Comparison of ENCODE assay signal across 9 mouse cellular contexts in genomic region chr15:102421437-102421836, GRCm38 (mm10). TPM values are rescaled to one million over a fixed set of nuclear protein-coding genes. Genes with fewer than 3 reads are reported as not detected.
A peak's percentile ranks its signal among the peaks of the same experiment; 100 is the strongest.
DNase-seq lines count a peak whose midpoint lies in the region; ATAC-seq and TF ChIP-seq lines count a peak whose summit lies in the region.
"Had no signal": no experiment of that assay in that cellular context is flagged by ENCODE, and none has a peak within 500 bp of the region (broad histone marks: within the 10 kb centered on the region; RNA-seq: fewer than 3 reads in every experiment).

No protein-coding gene starts in this region.

- no peak overlapping the region for H3K27ac ChIP-seq in limb, embryonic 14.5 days (replicated peaks; ENCODE audit: low read depth, low read length)
- no peak overlapping the region for H3K27ac ChIP-seq in limb, embryonic 10.5 days
- H3K27ac ChIP-seq: liver, embryonic 15.5 days had no signal

- no peak for TF ChIP-seq POLR2A in limb, embryonic 14.5 days (IDR thresholded peaks at IDR 0.05; ENCODE audit: borderline replicate concordance, extremely low read depth, insufficient read depth, insufficient read length)

- H3K4me1 ChIP-seq in limb, embryonic 14.5 days (ENCODE audit: control insufficient read depth, insufficient read depth, low read length): no peaks in the 10 kb centered on the region
- no peaks in the 10 kb centered on the region for H3K4me1 ChIP-seq in limb, embryonic 10.5 days
- H3K4me1 ChIP-seq: liver, embryonic 15.5 days had no signal

- no peak overlapping the region for H3K4me2 ChIP-seq in limb, embryonic 14.5 days (replicated peaks; ENCODE audit: low read depth, low read length, severe bottlenecking)
- H3K4me2 ChIP-seq: liver, embryonic 15.5 days had no signal

- DNase-seq in embryo, embryonic 10 days (ENCODE audit: low spot score): peak; percentile 85
- no peak for DNase-seq in embryo, embryonic 9.5 days (ENCODE audit: extremely low spot score)
- peak; percentile 87 for DNase-seq in limb, embryonic 14.5 days (ENCODE audit: low spot score)
- no peak for DNase-seq in limb, embryonic 10.5 days (ENCODE audit: low spot score)
- peak; percentile 70 for DNase-seq in MEL-GATA-1-ER (ENCODE audit: extremely low read depth, low read depth)
- DNase-seq in forelimb bud, embryonic 11.5 days (ENCODE audit: low read depth, low spot score): peak; percentile 61
- DNase-seq in skeletal muscle tissue, adult 2 months (ENCODE audit: low read depth, low spot score): peak; percentile 31
- no peak for DNase-seq in gastrocnemius, adult 8-10 months (ENCODE audit: low spot score in 2 of 2)

- H3K36me3 ChIP-seq in limb, embryonic 14.5 days (ENCODE audit: control insufficient read depth, insufficient read depth, low read length): peaks cover 46% of the 10 kb centered on the region
- H3K36me3 ChIP-seq in limb, embryonic 10.5 days: peaks cover 85% of the 10 kb centered on the region

- H3K4me3 ChIP-seq in limb, embryonic 14.5 days (replicated peaks; ENCODE audit: low read length): no peak overlapping the region
- no peak overlapping the region for H3K4me3 ChIP-seq in limb, embryonic 10.5 days
- H3K4me3 ChIP-seq: liver, embryonic 15.5 days had no signal

- no peak overlapping the region for H3K9ac ChIP-seq in limb, embryonic 14.5 days (ENCODE audit: low read depth, low read length, severe bottlenecking)
- H3K9ac ChIP-seq: liver, embryonic 15.5 days had no signal

- 55% methylated on average over 3 of the region's 3 CpGs for WGBS in limb, embryonic 14.5 days
- 61% methylated on average over 3 of the region's 3 CpGs for WGBS in limb, embryonic 10.5 days

- ATAC-seq in limb, embryonic 14.5 days (ENCODE audit: low FRiP score, low read depth): no peak

- H3K9me3 ChIP-seq in limb, embryonic 14.5 days (ENCODE audit: control insufficient read depth, low read length): no peaks in the 10 kb centered on the region
- no peaks in the 10 kb centered on the region for H3K9me3 ChIP-seq in limb, embryonic 10.5 days (replicated peaks)
- H3K9me3 ChIP-seq: liver, embryonic 15.5 days had no signal

- H3K27me3 ChIP-seq in limb, embryonic 14.5 days (ENCODE audit: control insufficient read depth, insufficient read depth, low read length): no peaks in the 10 kb centered on the region
- no peaks in the 10 kb centered on the region for H3K27me3 ChIP-seq in limb, embryonic 10.5 days (ENCODE audit: low read depth, poor library complexity, severe bottlenecking)
- H3K27me3 ChIP-seq: liver, embryonic 15.5 days had no signal

RNA-seq across cellular contexts. Expression of gene Sp1, which starts 15.5 kb away (rescaled TPM):
- polyA plus RNA-seq in limb, embryonic 14.5 days (2012; rRNA removed): 35.7 and 41.1 TPM in 2 replicates
- polyA plus RNA-seq in limb, embryonic 14.5 days (2014; fragmentation: Nextera tagmentation; extraction: Ambion mirVana): 17.2 and 17.7 TPM in 2 replicates
- polyA plus RNA-seq in limb, embryonic 10.5 days (2016; fragmentation: Nextera tagmentation; extraction: Ambion mirVana): 9.1 and 9.8 TPM in 2 replicates
- total RNA-seq in gastrocnemius, adult 8-10 months (2022): 10 to 100 TPM; 17.9 to 22.2 (median 20.5) TPM

RNA-seq across cellular contexts. Expression of gene Amhr2, which starts 23.7 kb away (rescaled TPM):
- polyA plus RNA-seq in limb, embryonic 14.5 days (2012; rRNA removed): 0.53 and 0.67 TPM in 2 replicates
- polyA plus RNA-seq in limb, embryonic 14.5 days (2014; fragmentation: Nextera tagmentation; extraction: Ambion mirVana): 0.25 and 1.1 TPM in 2 replicates
- polyA plus RNA-seq in limb, embryonic 10.5 days (2016; fragmentation: Nextera tagmentation; extraction: Ambion mirVana): 0.15 TPM in 1 of 2 replicates, not detected in the other
- 10 to 100 TPM in 3 of 4 experiments, 1 to 10 TPM in 1; 9.9 to 14.2 (median 11.7) TPM for total RNA-seq in gastrocnemius, adult 8-10 months (2022)

RNA-seq across cellular contexts. Expression of gene Prr13, which starts 37.4 kb away (rescaled TPM):
- polyA plus RNA-seq in limb, embryonic 14.5 days (2012; rRNA removed): 67.8 and 74.6 TPM in 2 replicates
- 76.6 and 81.6 TPM in 2 replicates for polyA plus RNA-seq in limb, embryonic 14.5 days (2014; fragmentation: Nextera tagmentation; extraction: Ambion mirVana)
- polyA plus RNA-seq in limb, embryonic 10.5 days (2016; fragmentation: Nextera tagmentation; extraction: Ambion mirVana): 57.6 and 60.5 TPM in 2 replicates
- total RNA-seq in gastrocnemius, adult 8-10 months (2022): 10 to 100 TPM; 16.4 to 22.3 (median 20.2) TPM

RNA-seq across cellular contexts. Expression of gene Pcbp2, which starts 48.9 kb away (rescaled TPM):
- 814 and 942 TPM in 2 replicates for polyA plus RNA-seq in limb, embryonic 14.5 days (2012; rRNA removed)
- 324 and 328 TPM in 2 replicates for polyA plus RNA-seq in limb, embryonic 14.5 days (2014; fragmentation: Nextera tagmentation; extraction: Ambion mirVana)
- 230 and 235 TPM in 2 replicates for polyA plus RNA-seq in limb, embryonic 10.5 days (2016; fragmentation: Nextera tagmentation; extraction: Ambion mirVana)
- 100 to 1,000 TPM; 379 to 451 (median 385) TPM for total RNA-seq in gastrocnemius, adult 8-10 months (2022)

RNA-seq across cellular contexts. Expression of gene Sp7, which starts 54.5 kb away (rescaled TPM):
- polyA plus RNA-seq in limb, embryonic 14.5 days (2012; rRNA removed): 22.5 and 32.5 TPM in 2 replicates
- polyA plus RNA-seq in limb, embryonic 14.5 days (2014; fragmentation: Nextera tagmentation; extraction: Ambion mirVana): 7.9 and 11.7 TPM in 2 replicates
- polyA plus RNA-seq in limb, embryonic 10.5 days (2016; fragmentation: Nextera tagmentation; extraction: Ambion mirVana): 1.6 and 1.8 TPM in 2 replicates
- total RNA-seq in gastrocnemius, adult 8-10 months (2022): not detected
- polyA plus RNA-seq: liver, embryonic 15.5 days had no signal

Comparison
In these comparisons a context has a peak if more than half of its experiments do, and no peak if none do; other contexts are left out.
1. DNase-seq: peak in embryo, embryonic 10 days (single experiment), limb, embryonic 14.5 days (single experiment), MEL-GATA-1-ER (single experiment), forelimb bud, embryonic 11.5 days (single experiment) and skeletal muscle tissue, adult 2 months (single experiment); none in embryo, embryonic 9.5 days (single experiment), limb, embryonic 10.5 days (single experiment) and gastrocnemius, adult 8-10 months (0 of 2).